Mouse (Mus musculus) heart, embryonic 12.5 days (tissue): Measurements from ENCODE around the gene Ttc23. TPM values are rescaled to one million over a fixed set of nuclear protein-coding genes. Genes with fewer than 3 reads are reported as not detected.

Experiments
- ATAC-seq: fragments of 200-750 bp; cut with Nextera tagmentation; 2 replicates; pipeline ENCODE4 v1.8.0; 2017; ENCODE audit warnings: moderate TSS enrichment, moderate library complexity; ENCODE audit not compliant: insufficient number of reproducible peaks, low FRiP score
- H3K27ac ChIP-seq: fragments of 300-500 bp; sonication (generic); 2 replicates; pipeline ENCODE4 v1.5.1; 2016; ENCODE audit warnings: mild to moderate bottlenecking, moderate library complexity; ENCODE audit not compliant: poor library complexity, severe bottlenecking
- H3K27me3 ChIP-seq: fragments of 300-500 bp; sonication (generic); replicated peaks from 2 replicates; pipeline ENCODE4 v1.6.1; 2016; ENCODE audit warnings: mild to moderate bottlenecking, moderate library complexity
- H3K36me3 ChIP-seq: fragments of 300-500 bp; sonication (generic); 2 replicates; pipeline ENCODE4 v1.6.1; 2016; ENCODE audit warnings: mild to moderate bottlenecking, moderate library complexity
- H3K4me1 ChIP-seq: fragments of 300-500 bp; sonication (generic); replicated peaks from 2 replicates; pipeline ENCODE4 v1.6.1; 2016; ENCODE audit warnings: mild to moderate bottlenecking
- H3K4me2 ChIP-seq: fragments of 300-500 bp; sonication (generic); 2 replicates; pipeline ENCODE4 v1.6.1; 2016; ENCODE audit warnings: mild to moderate bottlenecking, moderate library complexity
- H3K4me3 ChIP-seq: fragments of 300-500 bp; sonication (generic); 2 replicates; pipeline ENCODE4 v1.5.1; 2016; ENCODE audit warnings: mild to moderate bottlenecking
- H3K9ac ChIP-seq: fragments of 300-500 bp; sonication (generic); 2 replicates; pipeline ENCODE4 v1.6.1; 2016; ENCODE audit warnings: mild to moderate bottlenecking, moderate library complexity
- H3K9me3 ChIP-seq: fragments of 300-500 bp; sonication (generic); replicated peaks from 2 replicates; pipeline ENCODE4 v1.6.1; 2016; ENCODE audit warnings: mild to moderate bottlenecking, moderate library complexity
- WGBS: fragments of 180-500 bp; shearing (Covaris S2); methylation state at CpG from one replicate; pipeline ENCODE4 v1.1.7; 2016; 5-methylcytosine and 5-hydroxymethylcytosine counted together
- polyA plus RNA-seq: library from polyadenylated mRNA; unstranded; fragments of >200 nt; fragmentation: Nextera tagmentation; extraction: Ambion mirVana; gene quantifications from 2 replicates; pipeline ENCODE4 v1.2.1, GENCODE M21; 2016

Gene Ttc23
- polyA plus RNA-seq, 1 experiment from 2014 or later = 19.2 TPM

DNA sequence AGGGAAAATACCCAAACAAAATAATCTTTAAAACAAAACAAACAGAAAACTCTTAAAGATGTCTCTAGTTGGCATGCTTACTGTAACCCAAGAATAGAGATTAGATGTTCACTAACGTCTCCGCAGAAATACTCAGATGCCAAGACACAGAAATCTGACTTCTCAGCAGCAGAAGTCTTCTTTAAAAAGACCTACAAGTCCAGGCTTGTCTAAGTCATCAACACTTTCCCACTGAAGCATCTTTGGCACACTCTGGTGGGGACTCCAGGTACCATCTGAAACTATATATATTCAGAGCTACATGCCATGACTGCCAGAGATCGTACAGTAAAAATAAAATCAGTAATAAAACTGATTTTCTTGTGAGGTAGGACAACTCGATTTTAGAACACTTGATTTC lies 27.4 kb upstream of the Ttc23 start:
- 54% methylated on average over 4 of the region's 4 CpGs for WGBS
- Histone ChIP-seq H3K27me3 (no peaks in the 10 kb centered on the region), H3K9me3 (no peaks in the 10 kb centered on the region), H3K4me1 (peaks cover 32% of the 10 kb centered on the region), H3K4me2 (no peak overlapping the region), H3K36me3 (no peaks in the 10 kb centered on the region), H3K4me3 (no peak overlapping the region), H3K27ac (no peak overlapping the region), H3K9ac (no peak overlapping the region)
- ATAC-seq = no peak

- Histone ChIP-seq H3K9me3 (no peaks in the 10 kb centered on the region), H3K4me3 (no peak overlapping the region), H3K36me3 (0 out of 2 replicates have a peak, but pooled peaks cover 6% of the 10 kb centered on the region), H3K27me3 (no peaks in the 10 kb centered on the region), H3K4me2 (no peak overlapping the region), H3K27ac (no peak overlapping the region), H3K4me1 (peaks cover 12% of the 10 kb centered on the region), H3K9ac (no peak overlapping the region)
- WGBS = 64% methylated on average over 3 of the region's 3 CpGs
- ATAC-seq = no peak
These were observed 25.1 kb upstream of the Ttc23 start for GRCm38 (mm10) chr7:67622151-67622550.

DNA sequence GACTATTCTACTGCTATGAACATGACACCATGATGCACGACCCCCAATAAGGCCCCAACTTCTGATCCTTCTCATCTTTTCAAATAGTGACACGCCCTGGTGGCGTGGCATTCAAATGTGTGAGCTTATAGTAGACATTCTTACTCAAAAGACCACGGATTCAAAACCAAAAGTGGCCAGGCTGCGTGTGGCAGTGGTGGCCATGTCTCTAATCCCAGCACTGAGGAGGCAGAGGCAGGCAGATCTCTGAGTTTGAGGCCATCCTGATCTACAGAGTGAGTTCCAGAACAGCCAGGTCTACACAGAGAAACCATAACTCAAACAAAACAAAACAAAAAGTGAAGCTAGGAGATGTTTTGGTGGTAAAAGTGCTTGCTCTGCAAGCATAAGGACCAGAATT lies 20.5 kb upstream of the Ttc23 start:
- 85% methylated on average over 5 of the region's 5 CpGs for WGBS
- Histone ChIP-seq H3K4me2 (no peak overlapping the region), H3K27me3 (no peaks in the 10 kb centered on the region), H3K9ac (no peak overlapping the region), H3K4me1 (peaks cover 15% of the 10 kb centered on the region), H3K36me3 (0 out of 2 replicates have a peak, but pooled peaks cover 6% of the 10 kb centered on the region), H3K4me3 (no peak overlapping the region), H3K9me3 (no peaks in the 10 kb centered on the region), H3K27ac (no peak overlapping the region)
- ATAC-seq = no peak

DNA sequence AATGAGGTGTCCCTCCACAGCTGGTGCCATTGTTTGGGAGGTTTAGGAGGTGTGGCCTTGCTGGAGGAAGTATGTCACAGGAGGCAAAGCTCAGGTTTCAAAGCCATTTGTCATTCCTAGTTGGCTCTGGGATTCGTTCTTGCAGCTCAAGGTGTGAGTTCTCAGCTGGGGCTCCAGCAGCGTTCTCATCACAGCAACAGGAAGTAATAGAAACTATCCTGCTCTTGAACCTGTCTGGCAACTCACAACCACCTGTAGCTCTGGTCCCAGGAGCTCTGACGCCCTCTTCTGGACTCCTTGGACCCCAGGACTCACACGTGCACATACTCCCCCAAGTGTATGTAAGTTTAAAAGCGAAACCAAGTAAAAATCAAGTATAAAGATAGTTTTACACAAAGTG lies 17.5 kb upstream of the Ttc23 start:
- 55% methylated on average over 5 of the region's 5 CpGs for WGBS
- no peak overlapping the region for H3K4me2 ChIP-seq

GRCm38 (mm10) chr7:67630817-67631216 lies 16.4 kb upstream of the Ttc23 start:
- WGBS = 20% methylated on average over 2 of the region's 2 CpGs
- no peak overlapping the region for H3K9ac ChIP-seq
- no peaks in the 10 kb centered on the region for H3K9me3 ChIP-seq
- H3K4me1 ChIP-seq = peaks cover 15% of the 10 kb centered on the region
- no peak overlapping the region for H3K4me2 ChIP-seq
- H3K4me3 ChIP-seq = no peak overlapping the region
- H3K27me3 ChIP-seq = no peaks in the 10 kb centered on the region
- peaks cover 7% of the 10 kb centered on the region; the same call in 1 of the 2 replicates for H3K36me3 ChIP-seq
- peak overlapping the region; percentile 46; the same call in 1 of the 2 replicates for H3K27ac ChIP-seq
- ATAC-seq = no peak

More for the DNA sequence above, 17.5 kb upstream of the Ttc23 start:
- Histone ChIP-seq H3K27ac (no peak overlapping the region), H3K4me3 (no peak overlapping the region), H3K27me3 (no peaks in the 10 kb centered on the region), H3K9me3 (no peaks in the 10 kb centered on the region), H3K4me1 (peaks cover 15% of the 10 kb centered on the region), H3K9ac (no peak overlapping the region), H3K36me3 (0 out of 2 replicates have a peak, but pooled peaks cover 6% of the 10 kb centered on the region)
- no peak for ATAC-seq

DNA sequence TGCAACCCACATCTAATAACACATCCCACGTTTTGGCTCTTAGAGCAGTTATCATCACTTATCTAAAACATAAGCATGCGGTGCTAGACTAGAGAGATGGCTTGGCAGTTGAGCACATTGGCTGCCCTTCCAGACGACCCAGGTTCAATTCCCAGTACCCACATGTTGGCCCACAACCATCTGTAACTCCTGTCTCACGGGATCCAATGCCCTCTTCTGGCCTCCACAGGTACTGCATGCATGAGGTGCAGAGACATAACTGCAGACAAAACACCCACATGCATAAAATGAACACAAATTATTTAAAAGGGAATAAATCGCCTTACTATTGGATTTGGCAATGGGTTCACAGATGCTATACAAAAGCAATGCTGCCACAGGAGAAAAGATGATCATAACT lies 14.8 kb upstream of the Ttc23 start:
- no peak overlapping the region for H3K9ac ChIP-seq
- H3K9me3 ChIP-seq = no peaks in the 10 kb centered on the region
- H3K4me1 ChIP-seq = peaks cover 15% of the 10 kb centered on the region
- no peak for ATAC-seq
- no peak overlapping the region for H3K4me3 ChIP-seq
- H3K27ac ChIP-seq = no peak overlapping the region
- peaks cover 5% of the 10 kb centered on the region; the same call in 1 of the 2 replicates for H3K36me3 ChIP-seq
- 82% methylated on average over 5 of the region's 5 CpGs for WGBS
- H3K4me2 ChIP-seq = no peak overlapping the region
- H3K27me3 ChIP-seq = no peaks in the 10 kb centered on the region

DNA sequence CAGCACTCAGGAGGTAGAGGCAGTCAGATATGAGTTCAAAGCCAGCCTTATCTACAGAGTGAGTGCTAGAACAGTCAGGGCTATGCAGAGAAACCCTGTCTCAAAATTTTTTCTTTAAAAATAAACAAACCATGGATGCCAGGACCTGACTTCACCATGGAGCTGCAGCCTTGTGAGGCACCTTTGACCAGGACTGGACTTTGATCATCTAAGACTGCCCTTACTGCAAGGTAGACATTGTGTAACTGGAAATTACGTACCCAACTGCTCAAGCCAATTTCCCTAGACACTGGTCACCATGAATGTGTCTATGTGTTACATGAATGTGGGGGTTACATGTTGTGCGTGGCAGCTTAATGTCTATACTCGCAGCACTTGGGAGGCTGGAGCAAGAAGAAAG lies 13.0 kb upstream of the Ttc23 start:
- peaks cover 17% of the 10 kb centered on the region for H3K4me1 ChIP-seq
- ATAC-seq = no peak
- WGBS = 84% methylated on average over 3 of the region's 3 CpGs
- H3K36me3 ChIP-seq = peaks cover 5% of the 10 kb centered on the region; the same call in 1 of the 2 replicates
- H3K9me3 ChIP-seq = no peaks in the 10 kb centered on the region
- no peak overlapping the region for H3K9ac ChIP-seq
- no peak overlapping the region for H3K4me3 ChIP-seq
- H3K27me3 ChIP-seq = no peaks in the 10 kb centered on the region
- no peak overlapping the region for H3K4me2 ChIP-seq
- H3K27ac ChIP-seq = no peak overlapping the region

- Histone ChIP-seq H3K27ac (no peak overlapping the region), H3K4me3 (no peak overlapping the region), H3K36me3 (peaks cover 12% of the 10 kb centered on the region), H3K4me2 (no peak overlapping the region), H3K9me3 (no peaks in the 10 kb centered on the region), H3K4me1 (0 out of 2 replicates have a peak, but pooled peaks cover 8% of the 10 kb centered on the region), H3K27me3 (no peaks in the 10 kb centered on the region), H3K9ac (no peak overlapping the region)
- WGBS = 66% methylated on average over 2 of the region's 2 CpGs
- no peak for ATAC-seq
These were observed 11.0 kb upstream of the Ttc23 start for GRCm38 (mm10) chr7:67636161-67636560.

DNA sequence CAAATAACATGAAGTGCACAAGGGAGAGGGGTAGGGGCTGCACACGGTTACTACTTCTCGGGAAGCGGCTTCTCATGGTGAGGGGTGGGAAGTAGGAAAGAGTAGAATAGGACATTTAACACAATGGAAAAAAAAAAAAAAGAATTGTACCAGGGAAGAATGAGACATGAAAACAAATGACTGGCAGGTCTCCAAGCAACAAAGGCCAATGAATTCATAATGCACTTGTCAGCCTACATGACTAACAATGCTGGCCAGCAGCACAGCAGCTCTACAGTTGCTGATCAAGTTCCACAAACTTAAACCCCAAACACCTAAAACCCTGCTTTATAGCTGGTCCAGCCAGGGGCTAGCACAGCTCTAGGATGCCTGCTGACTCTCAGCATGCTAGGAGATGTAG lies 8.2 kb upstream of the Ttc23 start:
- Histone ChIP-seq H3K36me3 (peaks cover 12% of the 10 kb centered on the region), H3K9ac (no peak overlapping the region), H3K4me2 (no peak overlapping the region), H3K27ac (no peak overlapping the region), H3K9me3 (no peaks in the 10 kb centered on the region), H3K4me3 (no peak overlapping the region), H3K4me1 (peaks cover 8% of the 10 kb centered on the region), H3K27me3 (no peaks in the 10 kb centered on the region)
- ATAC-seq = no peak
- 87% methylated on average over 3 of the region's 3 CpGs for WGBS

DNA sequence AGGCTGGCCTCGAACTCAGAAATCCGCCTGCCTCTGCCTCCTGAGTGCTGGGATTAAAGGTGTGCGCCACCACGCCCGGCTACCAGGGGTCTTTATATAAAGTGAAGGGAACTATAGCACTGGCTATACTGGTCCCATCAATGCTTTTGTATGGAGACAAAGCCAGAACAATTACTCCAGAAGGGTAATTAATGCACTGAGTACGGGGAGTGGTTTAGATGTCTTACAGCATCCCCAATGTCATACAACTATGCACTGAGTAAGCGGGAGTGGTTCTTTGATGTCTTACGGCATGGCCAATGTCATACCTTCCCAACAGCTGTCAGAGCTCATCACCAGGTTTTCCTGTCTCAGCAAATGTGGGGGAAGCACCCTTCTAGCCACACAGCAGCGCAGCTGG lies 4.3 kb upstream of the Ttc23 start:
- Histone ChIP-seq H3K27ac (no peak overlapping the region), H3K4me1 (peaks cover 14% of the 10 kb centered on the region), H3K9me3 (no peaks in the 10 kb centered on the region), H3K4me2 (no peak overlapping the region), H3K4me3 (no peak overlapping the region), H3K9ac (no peak overlapping the region), H3K36me3 (peaks cover 7% of the 10 kb centered on the region; the same call in 1 of the 2 replicates), H3K27me3 (no peaks in the 10 kb centered on the region)
- no peak for ATAC-seq
- 90% methylated on average over 9 of the region's 9 CpGs for WGBS

DNA sequence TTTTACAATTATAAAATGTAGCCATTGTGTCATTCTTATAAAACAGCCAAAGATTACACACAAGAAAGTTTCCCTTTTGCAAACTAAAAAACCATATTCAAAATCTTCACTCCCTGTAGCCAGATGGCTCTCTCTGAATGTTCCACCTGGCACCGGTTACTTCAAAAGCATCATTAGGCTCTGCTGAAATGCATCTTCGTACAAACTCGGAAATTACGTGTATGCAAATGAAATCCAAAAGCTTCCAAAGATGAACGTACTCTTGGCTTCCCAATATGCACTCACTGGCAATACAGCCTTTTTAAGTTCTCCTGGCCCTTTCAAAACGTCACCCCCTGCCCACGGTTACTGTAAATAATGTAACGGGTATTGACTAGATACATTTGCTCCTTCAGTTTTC lies 2.9 kb upstream of the Ttc23 start:
- Histone ChIP-seq H3K4me2 (peak overlapping the region; percentile 81), H3K36me3 (peaks cover 7% of the 10 kb centered on the region; the same call in 1 of the 2 replicates), H3K9me3 (no peaks in the 10 kb centered on the region), H3K4me3 (peak overlapping the region; percentile 76), H3K27ac (no peak overlapping the region), H3K27me3 (no peaks in the 10 kb centered on the region), H3K9ac (peak overlapping the region; percentile 84; the same call in 1 of the 2 replicates), H3K4me1 (peaks cover 19% of the 10 kb centered on the region)
- no peak for ATAC-seq
- 41% methylated on average over 8 of the region's 8 CpGs for WGBS
